Mouse (Mus musculus) liver, adult 2 months (tissue): ENCODE results near the gene Slc36a4. TPM values are rescaled to one million over a fixed set of nuclear protein-coding genes. Genes with fewer than 3 reads are reported as not detected.

Experiments
- DNase-seq: peaks from one replicate; pipeline ENCODE4 v3.0.0-alpha.2; 2011; ENCODE audit warnings: low read depth, low spot score; ENCODE audit errors: extremely low read depth
- H3K27ac ChIP-seq: fragments of 200-500 bp; replicated peaks from 2 replicates; pipeline ENCODE4 v1.5.1; 2012; ENCODE audit warnings: low read depth, mild to moderate bottlenecking, control low read depth, inconsistent platforms, low read length; ENCODE audit not compliant: insufficient read depth
- H3K27me3 ChIP-seq: fragments of 200-500 bp; 2 replicates; pipeline ENCODE4 v1.6.1; 2012; ENCODE audit warnings: mild to moderate bottlenecking, moderate library complexity, low read length, inconsistent platforms; ENCODE audit not compliant: control insufficient read depth, insufficient read depth
- H3K36me3 ChIP-seq: fragments of 200-500 bp; 2 replicates; pipeline ENCODE4 v1.6.1; 2012; ENCODE audit warnings: low read length, inconsistent platforms; ENCODE audit not compliant: control insufficient read depth, insufficient read depth
- H3K4me1 ChIP-seq: fragments of 200-500 bp; 2 replicates; pipeline ENCODE4 v1.6.1; 2011; ENCODE audit warnings: low read length; ENCODE audit not compliant: control insufficient read depth, insufficient read depth
- H3K4me3 ChIP-seq: fragments of 200-500 bp; 2 replicates; pipeline ENCODE4 v1.5.1; 2011; ENCODE audit warnings: low read depth, mild to moderate bottlenecking, control low read depth, low read length, moderate library complexity; ENCODE audit not compliant: insufficient read depth
- H3K79me2 ChIP-seq: fragments of 200-500 bp; 2 replicates; pipeline ENCODE4 v1.6.1; 2012; ENCODE audit warnings: inconsistent platforms, mild to moderate bottlenecking, low read length, moderate library complexity; ENCODE audit not compliant: control insufficient read depth, insufficient read depth
- H3K9ac ChIP-seq: fragments of 200-500 bp; 2 replicates; pipeline ENCODE4 v1.6.1; 2012; ENCODE audit warnings: low read depth, mild to moderate bottlenecking, control low read depth, inconsistent platforms, low read length
- CTCF ChIP-seq: fragments of 200-500 bp; IDR thresholded peaks from 2 replicates; pipeline ENCODE4 v1.5.1; 2011; ENCODE audit warnings: low read depth, low read length, control low read depth
- POLR2A ChIP-seq: fragments of 200-500 bp; IDR thresholded peaks from 2 replicates; pipeline ENCODE4 v1.6.1; 2011; ENCODE audit warnings: low read length, control low read depth; ENCODE audit not compliant: insufficient read depth; ENCODE audit errors: extremely low read depth
- WGBS: fragments of 180-500 bp; shearing (Covaris S2); methylation state at CpG from one replicate; pipeline ENCODE4 v1.1.7; 2018; 5-methylcytosine and 5-hydroxymethylcytosine counted together
- polyA plus RNA-seq: library from polyadenylated mRNA; depleted of rRNA; stranded (reverse); fragments of >200 nt; gene quantifications from 2 replicates; pipeline ENCODE4 v1.2.3, GENCODE M21; 2012
- total RNA-seq: library from RNA; depleted of rRNA; stranded (reverse); fragments of >200 nt; gene quantifications from 2 replicates; pipeline ENCODE4 v1.2.3, GENCODE M21; 2014

The Slc36a4 gene
- total and polyA plus RNA-seq, 2 experiments = 2.6 to 3.8 TPM

- whole genome bisulfite sequencing = 95% methylated on average over 4 of the region's 4 CpGs
- Histone ChIP-seq H3K36me3 (peaks cover 21% of the 10 kb centered on the region), H3K4me1 (no peaks in the 10 kb centered on the region), H3K27ac (no peak overlapping the region), H3K27me3 (no peaks in the 10 kb centered on the region), H3K79me2 (no peaks in the 10 kb centered on the region), H3K9ac (no peak overlapping the region), H3K4me3 (no peak overlapping the region)
- no peak for TF ChIP-seq CTCF
- no peak for TF ChIP-seq POLR2A
- DNase-seq = no peak
Measured at GRCm38 (mm10) chr9:15741428-15741827, 31.9 kb downstream of the Slc36a4 start.

GRCm38 (mm10) chr9:15741931-15742330 lies 32.4 kb downstream of the Slc36a4 start:
- TF ChIP-seq POLR2A = no peak
- no peak for TF ChIP-seq CTCF
- H3K4me1 ChIP-seq = no peaks in the 10 kb centered on the region
- no peak overlapping the region for H3K9ac ChIP-seq
- no peak for DNase-seq
- H3K79me2 ChIP-seq = no peaks in the 10 kb centered on the region
- H3K36me3 ChIP-seq = peaks cover 19% of the 10 kb centered on the region
- H3K27me3 ChIP-seq = no peaks in the 10 kb centered on the region
- WGBS = 82% methylated on average over 6 of the region's 6 CpGs
- no peak overlapping the region for H3K27ac ChIP-seq
- no peak overlapping the region for H3K4me3 ChIP-seq

GRCm38 (mm10) chr9:15745985-15746607 lies 36.6 kb downstream of the Slc36a4 start:
- no peak for TF ChIP-seq POLR2A
- no peak for TF ChIP-seq CTCF
- Histone ChIP-seq H3K4me3 (no peak overlapping the region), H3K27me3 (no peaks in the 10 kb centered on the region), H3K4me1 (no peaks in the 10 kb centered on the region), H3K79me2 (no peaks in the 10 kb centered on the region), H3K9ac (no peak overlapping the region), H3K27ac (no peak overlapping the region), H3K36me3 (no peaks in the 10 kb centered on the region)
- no peak for DNase-seq
- 82% methylated on average over 2 of the region's 2 CpGs for WGBS

GRCm38 (mm10) chr9:15746636-15747035 lies 37.1 kb downstream of the Slc36a4 start:
- Histone ChIP-seq H3K27ac (no peak overlapping the region), H3K79me2 (no peaks in the 10 kb centered on the region), H3K4me1 (no peaks in the 10 kb centered on the region), H3K27me3 (no peaks in the 10 kb centered on the region), H3K36me3 (no peaks in the 10 kb centered on the region), H3K9ac (no peak overlapping the region), H3K4me3 (no peak overlapping the region)
- no peak for TF ChIP-seq CTCF
- no peak for TF ChIP-seq POLR2A
- no peak for DNase-seq
- WGBS = 77% methylated on average over 7 of the region's 7 CpGs

GRCm38 (mm10) chr9:15748383-15748782 lies 38.8 kb downstream of the Slc36a4 start:
- H3K4me3 ChIP-seq = no peak overlapping the region
- DNase-seq = no peak
- no peak overlapping the region for H3K9ac ChIP-seq
- H3K4me1 ChIP-seq = no peaks in the 10 kb centered on the region
- 76% methylated on average over 5 of the region's 5 CpGs for WGBS
- no peaks in the 10 kb centered on the region for H3K79me2 ChIP-seq
- no peaks in the 10 kb centered on the region for H3K27me3 ChIP-seq
- H3K36me3 ChIP-seq = no peaks in the 10 kb centered on the region
- TF ChIP-seq POLR2A (no peak), CTCF (no peak)
- no peak overlapping the region for H3K27ac ChIP-seq

- no peaks in the 10 kb centered on the region for H3K79me2 ChIP-seq
- H3K9ac ChIP-seq = no peak overlapping the region
- no peaks in the 10 kb centered on the region for H3K27me3 ChIP-seq
- no peak for TF ChIP-seq CTCF
- no peak for TF ChIP-seq POLR2A
- H3K36me3 ChIP-seq = no peaks in the 10 kb centered on the region
- H3K27ac ChIP-seq = no peak overlapping the region
- DNase-seq = no peak
- no peaks in the 10 kb centered on the region for H3K4me1 ChIP-seq
- H3K4me3 ChIP-seq = no peak overlapping the region
Measured at GRCm38 (mm10) chr9:15759318-15759717, 49.8 kb downstream of the Slc36a4 start.
